Mouse (Mus musculus) heart, adult 11 months (tissue): ENCODE results near the gene Olfr1440.

Experiments used
- DNase-seq: peaks from one replicate; pipeline ENCODE4 v3.0.0; 2022

The Olfr1440 gene

GRCm38 (mm10) chr19:12386979-12387378, at the start of gene Olfr1440:
Gene Olfr1440 (plus strand): TSS chr19:12387279.
- no peak for DNase-seq

DNA sequence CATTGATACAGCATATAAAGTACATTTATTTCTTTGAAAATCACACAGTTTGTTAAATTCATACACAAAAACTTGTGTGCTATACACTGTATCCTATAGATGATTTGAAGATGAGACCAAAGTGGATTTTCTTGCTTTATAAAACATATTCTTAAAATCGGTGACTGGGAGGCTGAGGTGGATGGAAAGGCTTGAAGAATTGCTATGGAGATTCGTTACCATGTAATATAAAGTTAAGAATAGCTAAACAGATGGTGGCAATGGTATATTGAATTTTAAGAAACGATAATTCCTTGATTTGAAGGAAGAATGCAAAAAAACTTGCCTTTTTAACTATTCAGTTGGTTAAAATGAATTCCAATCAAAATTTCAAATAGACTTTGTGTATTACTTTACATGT, 14.1 kb upstream of the Olfr1440 start:
- DNase-seq, result no peak

GRCm38 (mm10) chr19:12374465-12375025, 12.5 kb upstream of the Olfr1440 start:
- DNase-seq, result no peak

DNA sequence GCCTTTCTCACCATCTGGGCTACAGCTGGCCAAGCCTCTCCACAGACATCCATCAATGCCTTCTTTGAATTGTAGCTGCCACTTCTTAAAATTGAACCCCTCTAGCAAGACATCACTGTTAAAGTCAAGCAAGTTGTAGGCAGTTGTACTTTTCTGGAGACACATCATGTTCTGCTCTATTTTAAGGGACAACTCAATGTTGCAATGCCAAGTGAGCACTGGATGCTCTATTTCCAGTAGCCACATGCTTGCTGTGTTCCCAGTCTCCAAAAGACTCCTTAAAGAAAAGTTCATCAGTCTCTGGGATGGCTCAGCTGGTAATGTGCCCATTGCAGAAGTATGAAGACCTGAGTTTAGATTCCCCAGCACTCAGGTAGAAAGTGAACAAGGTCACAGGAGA, 26.7 kb downstream of the Olfr1440 start:
- DNase-seq, result no peak

DNA sequence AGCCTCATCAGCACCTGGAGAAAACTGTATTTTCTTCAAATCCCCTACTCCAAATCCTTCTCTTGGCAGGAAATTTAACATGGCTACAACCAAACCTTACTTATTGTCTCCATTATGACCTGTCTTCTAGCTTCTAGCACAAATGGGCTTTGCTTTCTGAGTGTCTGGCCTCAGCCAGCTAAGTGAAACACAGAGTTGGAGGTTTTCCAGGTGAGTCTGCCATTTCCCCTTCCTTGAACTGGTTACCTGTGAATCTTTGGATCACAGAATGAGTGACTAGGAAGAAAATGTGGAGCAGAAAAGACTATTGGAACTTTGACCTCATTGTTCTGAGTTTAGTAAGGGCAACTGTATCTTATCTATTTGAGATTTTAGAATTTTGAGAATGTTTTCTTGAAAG, 30.3 kb downstream of the Olfr1440 start, which contains the start of gene Olfr1441:
TSS of gene Olfr1441 (plus strand) at position 73 of the 400 bp plus-strand sequence.
- DNase-seq, result no peak

GRCm38 (mm10) chr19:12418312-12418711, 31.2 kb downstream of the Olfr1440 start:
- DNase-seq, result no peak

DNA sequence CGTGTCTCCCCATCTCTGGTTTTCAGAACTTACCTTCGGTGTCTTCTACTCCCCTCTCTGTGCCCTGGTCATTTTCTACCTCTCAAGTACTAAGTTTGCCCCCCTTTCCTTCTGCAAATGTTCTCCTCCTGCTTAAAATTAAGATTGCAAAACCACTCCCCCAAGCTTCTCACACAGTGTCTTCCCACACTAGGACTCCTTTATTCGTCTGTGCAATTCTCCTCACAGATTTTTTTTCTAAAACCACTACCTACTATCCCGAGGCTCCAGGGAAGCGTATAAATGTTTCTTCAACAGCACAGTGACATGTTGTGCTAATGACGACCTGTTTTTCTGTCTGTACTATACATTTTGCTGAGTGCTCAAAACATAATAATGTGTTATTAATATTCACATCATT, 33.5 kb downstream of the Olfr1440 start:
- no peak for DNase-seq

DNA sequence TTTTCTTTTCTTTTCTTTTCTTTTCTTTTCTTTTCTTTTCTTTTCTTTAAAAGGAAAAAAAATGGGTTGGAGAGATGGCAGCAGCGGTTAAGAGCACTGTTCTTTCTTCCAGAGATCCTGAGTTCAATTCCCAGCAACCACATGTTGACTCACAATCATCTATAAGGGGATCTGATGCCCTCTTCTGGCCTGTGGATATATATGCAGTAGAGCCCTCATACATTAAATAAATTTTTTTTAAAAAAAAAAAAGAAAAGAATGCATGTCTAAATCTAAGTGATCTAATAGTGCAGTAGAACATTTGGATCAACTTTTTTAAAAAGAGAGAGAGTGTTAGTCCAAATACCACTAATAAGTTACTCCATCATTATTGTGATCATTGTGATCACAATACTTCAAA, 34.6 kb downstream of the Olfr1440 start:
- no peak for DNase-seq

DNA sequence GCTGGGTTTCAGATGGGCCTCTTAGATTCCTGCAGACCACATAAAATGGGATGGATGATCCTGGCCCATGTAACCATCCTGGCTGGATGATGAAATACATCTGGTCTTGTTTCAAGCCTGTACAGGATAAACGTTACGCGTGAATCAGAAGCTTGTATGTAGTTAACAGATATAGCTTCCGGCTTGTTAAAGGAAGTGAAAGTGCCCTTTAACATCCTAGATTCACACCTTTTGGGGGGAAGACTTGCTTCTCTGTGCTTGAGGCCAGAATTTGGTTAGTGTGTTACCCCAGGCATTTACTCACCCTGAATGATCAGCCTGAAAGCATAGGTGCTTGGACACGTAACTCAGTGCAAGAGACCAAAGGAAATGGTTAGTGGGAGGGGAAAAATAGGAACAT, 40.0 kb downstream of the Olfr1440 start:
- DNase-seq, result no peak

- no peak for DNase-seq
Observed at GRCm38 (mm10) chr19:12427605-12428004, 40.5 kb downstream of the Olfr1440 start, which contains the start of gene Pfpl. Gene Pfpl (plus strand): TSS chr19:12427905.

DNA sequence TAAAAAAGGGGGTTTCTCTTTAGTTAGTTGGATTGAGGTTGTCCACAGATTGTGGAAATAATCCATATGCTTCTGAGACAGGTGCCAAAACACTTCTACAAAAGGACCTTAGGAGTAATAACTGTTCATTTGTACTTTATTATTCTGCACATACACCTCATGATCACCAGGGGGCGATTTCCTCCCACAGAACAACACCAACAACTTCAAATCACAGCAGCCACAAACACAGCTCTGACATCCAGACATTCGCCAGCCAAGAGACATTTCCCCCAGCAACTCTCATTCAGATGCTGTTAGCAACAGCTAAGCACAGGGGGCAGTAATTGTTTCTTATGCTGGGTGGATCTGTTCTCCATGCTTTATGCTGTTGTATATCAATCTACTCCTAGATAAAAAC, 46.0 kb downstream of the Olfr1440 start:
- DNase-seq, result peak; percentile 96

DNA sequence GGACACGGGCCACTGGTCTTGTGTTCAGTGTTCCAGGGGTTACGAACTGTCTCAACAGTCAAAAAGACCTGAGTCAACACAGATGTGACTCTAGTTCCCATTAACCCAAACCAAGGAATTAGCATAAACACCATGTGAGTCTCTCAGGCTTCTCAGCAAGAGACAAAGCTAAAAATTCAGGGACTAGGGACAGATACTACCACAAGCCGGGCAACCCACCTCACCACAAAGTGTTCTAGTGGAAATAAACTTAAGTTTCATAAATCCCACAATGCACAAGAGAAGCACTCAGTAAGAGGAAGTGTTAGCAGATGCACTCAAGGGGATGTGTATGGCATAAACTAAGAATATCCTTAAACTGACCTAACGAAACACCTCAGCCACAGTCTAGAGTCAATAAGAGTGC, 47.9 kb downstream of the Olfr1440 start:
- DNase-seq, result peak; percentile 93

DNA sequence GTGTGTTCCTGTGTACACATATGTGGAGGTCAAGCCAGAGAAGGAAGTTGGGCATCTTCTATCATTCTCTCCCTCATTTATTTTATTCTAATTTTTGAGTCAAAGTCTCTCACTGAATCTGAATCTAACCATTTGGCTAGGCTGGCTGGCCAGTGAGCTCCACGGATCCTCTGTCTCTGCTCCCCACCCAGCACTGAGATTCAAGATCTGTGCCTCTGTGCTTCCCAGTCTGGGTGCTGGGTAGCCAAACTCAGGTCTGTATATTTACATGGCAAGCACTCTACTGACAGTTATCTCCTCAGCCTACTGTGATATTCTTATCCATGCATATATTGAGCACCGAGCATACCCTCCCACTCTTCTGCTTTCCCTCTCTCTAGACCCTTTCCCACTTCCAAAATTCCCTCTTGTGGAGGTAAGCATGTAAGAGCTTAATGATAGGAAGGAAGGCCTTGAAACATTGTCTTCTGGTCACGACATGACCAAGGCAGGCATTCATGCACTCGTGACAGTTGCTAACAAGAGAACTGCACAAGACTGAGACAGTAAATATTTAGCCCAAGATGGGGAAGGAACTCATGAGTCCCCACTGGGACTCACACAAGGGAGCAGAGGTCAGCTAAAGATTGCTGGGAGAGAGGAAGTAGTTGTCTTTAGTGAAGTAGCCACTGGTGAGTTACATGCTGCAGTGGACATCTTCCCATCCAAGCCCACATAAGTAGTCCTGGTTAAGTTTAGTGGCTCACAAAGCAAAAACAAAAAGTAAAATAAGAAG, 48.9 kb downstream of the Olfr1440 start:
- DNase-seq, result peak; percentile 95

DNA sequence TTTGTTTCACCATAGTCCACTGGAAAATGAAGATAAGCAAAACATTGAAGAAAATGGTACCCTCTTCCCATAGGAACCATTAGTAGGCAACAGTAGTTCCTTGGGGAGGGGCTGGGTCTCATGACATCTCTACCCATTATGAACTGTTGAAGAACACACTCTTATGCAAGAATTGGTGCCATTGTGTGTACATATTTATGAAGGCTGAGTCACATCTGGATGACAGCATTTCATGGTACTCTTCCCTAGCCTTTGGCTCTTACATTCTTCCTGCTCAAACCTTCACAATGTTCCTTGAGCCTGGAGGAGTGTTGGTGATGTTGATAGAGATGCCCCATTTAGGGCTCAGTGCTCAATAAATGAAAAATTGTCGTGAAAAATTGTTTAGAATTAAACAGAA, 52.5 kb downstream of the Olfr1440 start:
- no peak for DNase-seq

DNA sequence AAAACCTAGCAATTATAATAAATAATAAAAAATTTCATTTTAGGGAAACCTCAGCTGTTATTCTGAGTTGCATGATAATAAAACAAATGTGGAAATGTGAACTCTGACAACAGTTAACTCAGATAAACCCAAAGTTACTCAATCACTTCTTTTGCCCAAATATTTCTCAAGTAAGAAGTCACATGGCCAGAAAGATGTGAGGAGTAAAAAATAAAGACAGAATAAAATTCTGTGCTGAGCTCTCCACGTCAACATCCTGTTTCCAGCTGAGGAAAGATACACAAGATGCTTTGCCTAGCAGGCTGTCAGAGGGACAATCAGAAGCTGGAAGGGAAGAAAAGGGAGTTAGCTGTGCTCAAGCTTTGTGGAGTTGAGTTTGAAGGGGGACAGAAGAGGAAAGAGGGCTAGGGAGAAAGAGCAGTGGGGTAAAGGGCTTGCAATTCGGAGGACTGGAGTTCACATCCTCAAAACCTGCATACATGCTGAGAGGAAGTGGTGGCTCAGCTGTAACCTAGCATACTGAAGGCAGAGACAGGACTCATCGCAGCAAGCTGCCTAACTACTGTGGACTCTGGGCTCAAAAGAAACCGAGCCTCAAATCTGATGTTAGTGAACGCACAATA, 53.1 kb downstream of the Olfr1440 start:
- peak; percentile 92 for DNase-seq

- DNase-seq, result peak; percentile 94
Observed at GRCm38 (mm10) chr19:12442560-12442959, 55.5 kb downstream of the Olfr1440 start.

DNA sequence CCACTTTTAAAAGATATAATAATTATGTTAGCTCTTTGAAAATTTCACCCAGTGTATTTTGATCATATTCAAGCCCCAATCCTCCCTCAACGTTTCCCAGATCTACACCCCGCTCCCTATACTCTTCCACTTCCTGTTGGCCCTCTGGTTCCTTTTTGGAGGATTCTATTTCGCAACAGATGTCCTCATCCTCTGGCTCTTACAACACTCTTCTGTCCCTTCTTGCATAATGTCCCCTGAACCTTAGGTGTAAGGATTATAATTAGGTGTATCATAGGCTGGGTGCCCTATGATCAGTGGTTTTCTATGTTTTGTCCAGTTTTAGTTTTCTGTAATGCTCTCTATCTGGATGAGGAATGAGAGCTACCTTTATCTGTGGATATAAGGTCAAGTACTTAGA, 57.9 kb downstream of the Olfr1440 start:
- DNase-seq, result peak; percentile 90
